Mouse (Mus musculus) cerebellum, postnatal 36 days (tissue): ENCODE data around the gene Rfx5.
"Not testable (repeated sequence)": the region's sequence is repeated elsewhere in the genome, so short reads cannot be mapped to it uniquely, and the experiment has no call there.

ENCODE experiments used
- DNase-seq, 2 experiments: peaks; one replicate each; pipeline ENCODE4 v3.0.0; 2021 to 2022; ENCODE audit warnings: mixed read lengths in 2 of 2

Rfx5 gene

GRCm38 (mm10) chr3:94953764-94954616 is at the start of gene Rfx5:
Rfx5 (plus strand) TSS chr3:94954075.
- peak; percentile 91 to 92 for DNase-seq

DNA sequence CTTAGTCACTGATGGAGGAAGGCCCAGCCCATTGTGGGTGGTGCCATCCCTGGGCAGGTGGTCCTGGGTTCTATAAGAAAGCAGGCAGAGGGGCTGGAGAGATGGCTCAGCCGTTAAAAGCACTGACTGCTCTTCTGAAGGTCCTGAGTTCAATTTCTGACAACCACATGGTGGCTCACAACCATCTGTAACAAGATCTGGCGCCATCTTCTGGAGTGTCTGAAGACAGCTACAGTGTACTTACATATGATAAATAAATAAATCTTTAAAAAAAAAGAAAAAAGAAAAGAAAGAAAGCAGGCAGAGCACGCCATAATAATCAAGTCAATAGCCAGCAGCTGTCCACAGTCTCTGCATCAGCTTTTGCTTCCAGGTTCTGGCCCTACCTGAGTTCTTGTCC is 49.1 kb upstream of the Rfx5 start:
- not testable (repeated sequence) for DNase-seq

- no peak for DNase-seq
Observed at GRCm38 (mm10) chr3:94906482-94906881, 47.4 kb upstream of the Rfx5 start.

GRCm38 (mm10) chr3:94911050-94911693 is 42.7 kb upstream of the Rfx5 start:
- no peak for DNase-seq

DNA sequence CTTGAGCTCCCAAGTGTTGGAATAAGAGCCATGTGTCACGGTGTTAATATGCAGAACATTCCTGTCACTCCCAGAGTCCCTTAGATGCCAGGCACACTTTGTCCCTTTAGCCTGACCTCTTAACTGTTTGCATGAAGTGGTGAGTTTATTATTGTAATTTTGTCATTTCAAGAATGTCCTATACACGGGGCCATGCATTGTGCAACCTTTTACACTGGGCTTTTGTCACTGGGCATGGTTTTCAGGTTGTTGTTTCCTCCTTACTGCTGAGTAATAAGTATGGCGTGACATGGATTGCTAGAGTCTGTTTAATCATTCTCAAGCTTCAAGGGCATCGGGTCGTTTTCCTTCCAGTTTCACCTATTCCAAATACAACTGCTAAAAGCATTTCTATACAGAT is 40.1 kb upstream of the Rfx5 start:
- no peak for DNase-seq

- no peak for DNase-seq
Observed at GRCm38 (mm10) chr3:94915903-94916741, 37.8 kb upstream of the Rfx5 start.

DNA sequence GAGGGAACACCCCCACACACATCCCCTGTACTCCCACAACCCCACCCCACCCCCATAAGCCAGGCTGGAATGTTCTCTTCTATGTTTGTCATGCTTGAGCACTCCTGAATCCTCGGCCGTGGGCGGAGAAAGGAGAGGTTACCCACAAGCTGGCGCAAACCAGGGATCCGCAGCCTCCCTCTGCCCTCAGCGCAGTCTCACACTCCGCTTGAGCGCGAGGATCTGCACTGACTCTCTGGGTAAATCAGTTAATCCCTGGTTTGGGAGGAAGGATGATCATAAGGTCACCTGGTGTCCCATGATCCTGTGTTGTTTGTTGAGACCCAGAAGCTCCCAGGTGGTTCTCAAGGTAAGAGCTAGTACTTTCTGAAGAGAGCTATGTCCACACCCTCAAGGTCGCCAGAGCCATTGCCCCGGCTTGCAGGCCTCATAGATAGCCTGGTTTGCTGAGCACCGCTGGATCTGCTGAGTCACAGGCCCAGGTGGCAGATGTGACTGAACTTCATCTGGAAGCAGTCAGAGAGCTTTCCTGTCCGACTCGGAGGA is 36.0 kb upstream of the Rfx5 start:
- DNase-seq, result no peak

GRCm38 (mm10) chr3:94918845-94919244 is 35.0 kb upstream of the Rfx5 start:
- DNase-seq, result no peak

DNA sequence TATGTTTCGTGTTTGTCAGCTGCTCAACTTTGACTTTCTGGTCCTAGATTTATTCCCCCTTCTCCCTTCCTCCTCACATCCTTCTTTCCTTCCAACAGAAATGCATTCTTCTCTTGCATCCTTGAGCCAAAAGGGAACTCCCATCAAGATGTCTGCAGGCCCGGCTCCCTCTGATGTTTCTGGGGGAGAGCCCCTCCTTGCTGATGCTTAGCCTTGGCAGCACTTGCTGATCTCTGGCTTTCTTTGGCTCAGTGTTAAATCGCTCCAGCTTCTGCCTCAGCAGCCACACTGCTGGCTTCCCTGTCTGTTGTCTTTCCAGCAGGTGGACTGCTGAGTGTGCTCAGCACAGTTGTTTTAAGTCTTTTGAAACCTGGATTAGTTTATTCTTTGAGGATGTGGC is 32.8 kb upstream of the Rfx5 start:
- DNase-seq, result no peak

GRCm38 (mm10) chr3:94922333-94922732 is 31.5 kb upstream of the Rfx5 start:
- no peak for DNase-seq

DNA sequence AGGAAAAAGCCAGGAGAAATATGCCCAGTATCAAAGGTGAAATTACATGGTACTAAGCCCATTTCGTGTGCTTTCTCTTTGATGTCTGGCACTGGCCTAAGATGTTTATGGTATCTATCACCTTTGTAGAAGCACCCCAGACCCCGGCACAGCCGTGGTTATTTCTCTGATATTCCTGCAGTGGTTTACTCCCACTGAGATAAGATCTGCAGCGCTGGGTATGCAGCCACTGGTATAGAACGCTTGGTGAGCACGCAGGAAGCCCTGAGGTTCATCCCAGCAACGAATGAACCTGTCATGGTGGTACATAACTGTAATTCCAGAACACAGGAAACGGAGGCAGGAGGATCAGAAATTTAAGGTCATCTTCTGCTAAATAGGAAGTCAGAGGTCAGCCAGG is 29.2 kb upstream of the Rfx5 start:
- DNase-seq, result no peak

- DNase-seq, result not testable (repeated sequence)
Observed at GRCm38 (mm10) chr3:94926301-94926736, 27.6 kb upstream of the Rfx5 start.

DNA sequence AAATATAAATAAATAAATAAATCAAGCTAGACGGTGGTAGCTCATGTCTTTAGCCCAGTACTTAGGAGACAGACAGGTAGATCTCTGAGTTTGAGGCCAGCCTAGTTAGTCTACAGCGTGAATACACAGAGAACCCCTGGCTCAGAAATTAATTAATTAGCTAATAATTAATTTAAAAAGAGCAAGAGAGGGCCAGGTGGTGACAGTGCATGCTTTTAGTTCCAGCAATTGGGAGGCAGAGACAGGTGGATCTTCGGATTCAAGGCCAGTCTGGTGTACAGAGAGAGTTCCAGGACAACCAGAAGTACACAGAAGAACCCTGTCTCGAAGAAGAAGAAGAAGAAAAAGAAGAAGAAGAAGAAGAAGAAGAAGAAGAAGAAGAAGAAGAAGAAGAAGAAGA is 24.9 kb upstream of the Rfx5 start:
- not testable (repeated sequence) for DNase-seq

DNA sequence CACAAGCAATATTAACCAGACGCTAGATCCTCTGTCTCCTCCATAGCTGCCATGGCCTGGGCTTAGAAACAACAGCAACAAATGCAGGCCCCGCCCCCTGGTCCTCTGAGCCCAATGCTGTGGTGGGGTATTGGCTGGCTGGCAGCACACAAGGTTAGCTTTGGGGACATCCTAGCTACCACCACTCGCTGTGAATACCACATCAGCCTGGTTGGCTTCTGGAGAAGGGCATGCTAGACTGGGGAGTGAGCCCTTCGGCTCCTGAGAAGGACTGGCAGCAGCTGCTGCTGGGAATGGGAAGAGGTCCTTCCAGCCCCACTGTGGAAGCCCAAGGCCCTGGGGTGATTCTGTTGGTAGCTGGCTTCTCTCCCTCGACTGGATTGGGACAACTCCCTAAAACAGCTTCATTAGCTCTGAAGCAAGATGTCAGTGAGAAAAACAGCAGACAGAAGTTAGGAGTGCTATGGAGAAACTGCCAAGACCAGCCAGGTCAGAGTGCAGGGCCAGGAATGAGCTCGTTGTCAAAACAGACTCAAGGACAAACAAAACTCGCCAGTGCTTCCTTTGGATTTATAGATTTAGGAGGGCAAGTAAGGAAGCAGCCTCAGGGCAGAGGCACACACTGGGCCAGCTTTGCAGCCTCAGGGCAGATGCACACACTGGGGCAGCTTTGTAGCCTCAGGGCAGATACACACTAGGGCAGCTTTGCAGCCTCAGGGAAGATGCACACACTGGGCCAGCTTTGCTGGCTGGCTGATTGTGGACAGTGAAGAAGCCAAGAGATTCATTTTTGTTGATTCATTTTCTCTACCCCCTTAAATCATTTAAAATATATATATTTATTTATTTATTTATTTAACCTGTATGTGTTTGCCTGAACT is 23.2 kb upstream of the Rfx5 start:
- DNase-seq, result not testable (repeated sequence)

- DNase-seq, result not testable (repeated sequence)
Observed at GRCm38 (mm10) chr3:94931427-94932082, 22.3 kb upstream of the Rfx5 start.

DNA sequence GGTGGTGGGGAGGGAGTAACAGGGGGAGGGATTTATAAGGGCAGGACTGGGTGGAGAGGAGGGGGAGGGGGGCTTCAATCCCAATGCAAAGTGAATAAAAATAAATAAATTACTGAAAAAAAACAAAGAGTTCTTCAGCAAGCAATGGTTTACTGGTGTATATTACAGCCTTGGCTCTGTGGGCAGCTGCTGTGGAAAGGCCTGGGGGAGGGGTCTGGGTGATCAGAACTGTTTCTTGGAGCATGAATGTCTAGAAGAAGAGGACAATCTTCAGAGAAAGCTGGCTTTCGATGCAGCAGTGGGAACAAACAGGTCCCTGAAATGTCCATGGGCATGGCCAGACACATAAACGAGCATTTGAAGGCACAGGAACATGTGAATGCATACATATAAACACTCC is 21.6 kb upstream of the Rfx5 start:
- not testable (repeated sequence) for DNase-seq

- peak; percentile 19 to 24 for DNase-seq
Observed at GRCm38 (mm10) chr3:94932809-94933564, 20.9 kb upstream of the Rfx5 start, which contains the start of gene Selenbp1. Selenbp1 (plus strand) TSS chr3:94933056.

DNA sequence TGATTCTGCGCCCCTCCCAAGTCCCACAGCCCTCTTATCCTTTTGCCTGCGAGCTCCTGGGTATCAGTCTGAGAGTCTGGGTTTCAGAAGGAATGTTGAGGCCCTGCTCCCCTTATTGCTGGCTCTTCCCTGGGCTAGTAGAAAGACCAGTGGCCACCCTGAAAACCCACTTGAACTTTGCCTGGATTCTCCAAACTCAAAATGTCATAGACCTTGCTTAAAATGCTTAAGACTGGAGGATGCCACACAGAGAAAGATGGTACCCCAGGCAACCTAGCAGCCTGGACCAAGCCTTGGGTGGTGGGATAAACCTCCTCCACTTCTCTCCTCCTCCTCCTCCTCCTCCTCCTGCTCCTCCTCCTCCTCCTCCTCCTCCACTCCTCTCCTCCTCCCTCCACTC is 20.3 kb upstream of the Rfx5 start:
- DNase-seq, result not testable (repeated sequence)

GRCm38 (mm10) chr3:94934564-94934963 is 19.3 kb upstream of the Rfx5 start:
- not testable (repeated sequence) for DNase-seq

DNA sequence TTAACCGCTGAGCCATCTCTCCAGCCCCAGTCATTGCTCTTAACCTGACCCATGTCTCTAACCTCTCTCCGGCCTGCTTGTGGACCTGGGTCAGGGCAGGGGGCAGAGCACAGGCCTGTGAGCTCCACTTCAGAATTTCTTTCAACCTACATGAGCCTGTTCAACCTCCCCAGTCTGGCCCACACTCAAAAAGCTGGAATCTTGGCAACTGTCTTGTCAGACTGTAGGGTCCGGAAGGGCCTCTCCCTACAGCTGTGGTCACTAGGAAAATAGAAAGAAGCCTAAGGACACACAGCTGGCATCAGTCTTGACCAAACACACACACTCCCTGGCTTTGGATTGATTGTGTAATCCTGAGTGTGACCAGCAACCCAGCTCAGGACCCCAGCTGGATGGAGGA is 18.5 kb upstream of the Rfx5 start:
- DNase-seq, result not testable (repeated sequence)
